Mouse (Mus musculus) kidney, postnatal 0 days (tissue): ENCODE results near the gene Morc2a. TPM values are rescaled to one million over a fixed set of nuclear protein-coding genes. Genes with fewer than 3 reads are reported as not detected.

Experiments used
- ATAC-seq: fragments of 200-750 bp; cut with Nextera tagmentation; replicated peaks from 2 replicates; pipeline ENCODE4 v1.8.0; 2017; ENCODE audit warnings: low read depth, moderate number of reproducible peaks, moderate TSS enrichment, moderate library complexity; ENCODE audit not compliant: low FRiP score
- DNase-seq: peaks from one replicate; pipeline ENCODE4 v3.0.0-alpha.2; 2016; ENCODE audit warnings: low spot score
- H3K27ac ChIP-seq: fragments of 300-500 bp; sonication (generic); 2 replicates; pipeline ENCODE4 v1.5.1; 2014; ENCODE audit warnings: mild to moderate bottlenecking
- H3K27me3 ChIP-seq: fragments of 300-500 bp; sonication (generic); 2 replicates; pipeline ENCODE4 v1.6.1; 2014; ENCODE audit warnings: low read length, mixed read lengths; ENCODE audit not compliant: insufficient read depth
- H3K36me3 ChIP-seq: fragments of 300-500 bp; sonication (generic); 2 replicates; pipeline ENCODE4 v1.6.1; 2014; ENCODE audit warnings: low read length, mixed read lengths; ENCODE audit not compliant: insufficient read depth
- H3K4me1 ChIP-seq: fragments of 300-500 bp; sonication (generic); replicated peaks from 2 replicates; pipeline ENCODE4 v1.6.1; 2014; ENCODE audit warnings: antibody characterized with exemption, low read length, mixed read lengths; ENCODE audit not compliant: insufficient read depth
- H3K4me2 ChIP-seq: fragments of 300-500 bp; sonication (generic); 2 replicates; pipeline ENCODE4 v1.6.1; 2014; ENCODE audit warnings: mild to moderate bottlenecking, low read length, moderate library complexity, mixed read lengths
- H3K4me3 ChIP-seq: fragments of 300-500 bp; sonication (generic); replicated peaks from 2 replicates; pipeline ENCODE4 v1.5.1; 2014; ENCODE audit warnings: low read depth, low read length
- H3K9ac ChIP-seq: fragments of 300-500 bp; sonication (generic); 2 replicates; pipeline ENCODE4 v1.6.1; 2014; ENCODE audit warnings: low read depth, low read length
- H3K9me3 ChIP-seq: fragments of 300-500 bp; sonication (generic); replicated peaks from 2 replicates; pipeline ENCODE4 v1.6.1; 2016; ENCODE audit warnings: low read length, inconsistent platforms, mixed read lengths
- CTCF ChIP-seq: IDR thresholded peaks from 2 replicates; pipeline ENCODE4 v1.5.1; 2016; ENCODE audit warnings: antibody characterized with exemption, low read depth, mild to moderate bottlenecking, moderate library complexity
- WGBS: fragments of 180-500 bp; shearing (Covaris S2); extraction: QIAGEN DNeasy Blood & Tissue Kit; methylation state at CpG from one replicate; pipeline ENCODE4 v1.1.7; 2014; 5-methylcytosine and 5-hydroxymethylcytosine counted together
- polyA plus RNA-seq: library from polyadenylated mRNA; unstranded; fragments of >200 nt; fragmentation: Nextera tagmentation; extraction: Ambion mirVana; gene quantifications from 2 replicates; pipeline ENCODE4 v1.2.1, GENCODE M21; 2015

Gene Morc2a
- polyA plus RNA-seq, 1 experiment from 2014 or later, result 12.3 TPM

- no peak for DNase-seq
- ATAC-seq, result no peak
- Histone ChIP-seq H3K4me1 (no peaks in the 10 kb centered on the region), H3K27ac (no peak overlapping the region), H3K27me3 (no peaks in the 10 kb centered on the region), H3K9ac (no peak overlapping the region), H3K4me3 (no peak overlapping the region), H3K9me3 (no peaks in the 10 kb centered on the region), H3K4me2 (no peak overlapping the region), H3K36me3 (no peaks in the 10 kb centered on the region)
- no peak for TF ChIP-seq CTCF
- WGBS, result 70% methylated on average over 5 of the region's 5 CpGs
These were observed 75.7 kb downstream of the Morc2a start for GRCm38 (mm10) chr11:3724726-3725125.

- Histone ChIP-seq H3K27me3 (no peaks in the 10 kb centered on the region), H3K9me3 (no peaks in the 10 kb centered on the region), H3K4me1 (no peaks in the 10 kb centered on the region), H3K4me2 (no peak overlapping the region), H3K4me3 (no peak overlapping the region), H3K27ac (no peak overlapping the region), H3K36me3 (no peaks in the 10 kb centered on the region), H3K9ac (no peak overlapping the region)
- 61% methylated on average over 10 of the region's 10 CpGs for WGBS
- TF ChIP-seq CTCF, result no peak
- ATAC-seq, result no peak
- no peak for DNase-seq
These were observed 76.5 kb downstream of the Morc2a start for GRCm38 (mm10) chr11:3725331-3726054.

GRCm38 (mm10) chr11:3727438-3728105 is 78.6 kb downstream of the Morc2a start:
- WGBS, result 74% methylated on average over 9 of the region's 9 CpGs
- no peaks in the 10 kb centered on the region for H3K9me3 ChIP-seq
- no peak for ATAC-seq
- no peak for DNase-seq
- H3K4me1 ChIP-seq, result no peaks in the 10 kb centered on the region
- no peak overlapping the region for H3K27ac ChIP-seq
- no peak overlapping the region for H3K9ac ChIP-seq
- no peak overlapping the region for H3K4me3 ChIP-seq
- H3K4me2 ChIP-seq, result no peak overlapping the region
- no peak for TF ChIP-seq CTCF
- H3K36me3 ChIP-seq, result no peaks in the 10 kb centered on the region
- no peaks in the 10 kb centered on the region for H3K27me3 ChIP-seq

- no peak overlapping the region for H3K9ac ChIP-seq
- TF ChIP-seq CTCF, result no peak
- H3K4me3 ChIP-seq, result no peak overlapping the region
- H3K27ac ChIP-seq, result no peak overlapping the region
- no peaks in the 10 kb centered on the region for H3K9me3 ChIP-seq
- H3K27me3 ChIP-seq, result no peaks in the 10 kb centered on the region
- H3K36me3 ChIP-seq, result no peaks in the 10 kb centered on the region
- WGBS, result 85% methylated on average over 4 of the region's 4 CpGs
- H3K4me2 ChIP-seq, result no peak overlapping the region
- no peak for ATAC-seq
- no peaks in the 10 kb centered on the region for H3K4me1 ChIP-seq
- DNase-seq, result no peak
These were observed 82.5 kb downstream of the Morc2a start for GRCm38 (mm10) chr11:3731469-3731868.

- no peak overlapping the region for H3K9ac ChIP-seq
- H3K27ac ChIP-seq, result no peak overlapping the region
- H3K27me3 ChIP-seq, result no peaks in the 10 kb centered on the region
- no peak for ATAC-seq
- 78% methylated on average over 14 of the region's 14 CpGs for WGBS
- DNase-seq, result no peak
- H3K4me2 ChIP-seq, result no peak overlapping the region
- no peaks in the 10 kb centered on the region for H3K36me3 ChIP-seq
- no peak overlapping the region for H3K4me3 ChIP-seq
- TF ChIP-seq CTCF, result no peak
- H3K4me1 ChIP-seq, result no peaks in the 10 kb centered on the region
- H3K9me3 ChIP-seq, result no peaks in the 10 kb centered on the region
These were observed 85.1 kb downstream of the Morc2a start for GRCm38 (mm10) chr11:3733933-3734636.

- no peaks in the 10 kb centered on the region for H3K36me3 ChIP-seq
- no peaks in the 10 kb centered on the region for H3K4me1 ChIP-seq
- H3K9me3 ChIP-seq, result no peaks in the 10 kb centered on the region
- DNase-seq (no peak), ATAC-seq (no peak)
- WGBS, result 76% methylated on average over 11 of the region's 11 CpGs
- H3K4me2 ChIP-seq, result no peak overlapping the region
- H3K27ac ChIP-seq, result no peak overlapping the region
- H3K27me3 ChIP-seq, result no peaks in the 10 kb centered on the region
- H3K9ac ChIP-seq, result no peak overlapping the region
- no peak for TF ChIP-seq CTCF
- H3K4me3 ChIP-seq, result no peak overlapping the region
These were observed 86.7 kb downstream of the Morc2a start for GRCm38 (mm10) chr11:3735715-3736114.
